Mouse (Mus musculus) urinary bladder, adult 18-20 months (tissue): ENCODE data around the gene Tnrc18.

ENCODE experiments used
- DNase-seq, 2 experiments: peaks; one replicate each; pipeline ENCODE4 v3.0.0; 2022; ENCODE audit warnings: low spot score in 2 of 2, mixed read lengths in 2 of 2

The Tnrc18 gene

DNA sequence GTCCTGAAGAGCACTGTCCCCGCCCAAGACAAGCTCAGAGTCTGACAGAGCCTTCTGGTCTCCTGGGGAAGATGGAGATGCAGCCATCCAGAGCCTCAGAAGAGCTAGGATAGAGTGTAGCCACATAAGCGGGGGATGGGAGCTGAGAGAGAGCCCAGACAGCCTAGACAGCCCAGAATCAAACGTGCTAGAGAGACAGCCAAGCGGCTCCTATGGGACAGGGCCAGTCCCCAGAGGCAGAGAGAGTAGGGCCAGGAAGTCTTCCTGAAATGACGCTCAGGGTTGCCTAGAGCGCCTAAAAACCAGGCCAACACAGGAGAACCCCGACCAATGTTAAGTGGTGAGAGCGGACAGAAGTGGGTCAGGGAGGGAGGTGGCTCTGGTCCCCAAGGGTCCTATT is 39.3 kb downstream of the Tnrc18 start:
- no peak for DNase-seq

DNA sequence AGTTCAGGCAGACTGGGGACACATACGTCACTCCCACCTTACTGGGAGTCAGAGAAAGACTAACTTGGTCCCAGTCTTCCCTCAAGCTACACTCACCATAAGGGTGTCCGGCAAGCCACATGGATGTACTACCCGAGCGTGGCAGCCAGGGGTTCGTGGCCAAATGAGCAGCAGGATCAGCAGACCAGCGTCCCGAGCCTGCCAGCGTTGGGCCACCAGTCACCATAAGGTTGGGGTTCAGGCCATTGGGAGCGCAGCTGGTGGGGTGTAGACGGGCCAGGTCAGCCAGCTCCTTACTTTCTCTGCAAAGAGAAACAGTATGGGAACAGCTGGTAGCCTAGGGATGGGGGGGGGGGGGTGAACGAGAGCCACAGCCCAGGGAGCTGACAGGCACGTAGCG is 41.4 kb downstream of the Tnrc18 start:
- no peak for DNase-seq

DNA sequence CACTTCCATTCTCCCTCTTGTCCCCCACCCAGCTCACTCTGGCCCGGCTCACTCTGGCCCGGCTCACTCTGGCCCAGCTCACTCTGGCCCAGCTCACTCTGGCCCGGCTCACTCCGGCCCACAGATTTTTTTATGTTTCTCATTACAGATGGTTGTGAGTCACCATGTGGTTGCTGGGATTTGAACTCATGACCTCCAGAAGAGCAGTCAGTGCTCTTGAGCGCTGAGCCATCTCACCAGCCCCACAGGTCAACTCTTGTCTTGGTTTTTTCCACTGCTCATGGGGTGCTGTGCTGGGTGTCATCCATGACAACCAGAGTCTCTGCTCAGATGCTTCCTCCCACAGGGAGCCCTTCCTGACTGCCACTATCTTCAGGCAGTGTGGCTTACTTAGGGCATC is 42.7 kb downstream of the Tnrc18 start:
- no peak for DNase-seq

DNA sequence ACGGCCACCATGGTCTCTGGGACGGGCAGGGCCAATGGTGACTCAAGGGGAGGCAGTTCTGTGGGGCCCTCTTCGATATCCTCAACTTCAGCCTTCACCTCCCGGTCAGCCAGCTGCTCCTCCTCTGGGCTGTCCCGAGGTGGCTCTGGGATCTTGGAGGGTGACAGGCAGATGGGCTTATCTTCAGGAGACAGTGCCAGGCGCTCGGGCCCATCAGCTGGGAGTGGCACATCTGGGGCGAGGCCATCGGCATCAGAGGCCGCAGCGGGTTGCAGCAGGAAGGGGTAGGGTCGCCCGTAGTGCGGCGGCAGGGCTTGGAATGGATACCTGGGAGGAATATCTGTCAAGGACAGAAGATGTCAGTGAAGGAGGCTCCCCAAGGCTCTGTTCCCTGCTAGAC is 45.5 kb downstream of the Tnrc18 start:
- DNase-seq: no peak

DNA sequence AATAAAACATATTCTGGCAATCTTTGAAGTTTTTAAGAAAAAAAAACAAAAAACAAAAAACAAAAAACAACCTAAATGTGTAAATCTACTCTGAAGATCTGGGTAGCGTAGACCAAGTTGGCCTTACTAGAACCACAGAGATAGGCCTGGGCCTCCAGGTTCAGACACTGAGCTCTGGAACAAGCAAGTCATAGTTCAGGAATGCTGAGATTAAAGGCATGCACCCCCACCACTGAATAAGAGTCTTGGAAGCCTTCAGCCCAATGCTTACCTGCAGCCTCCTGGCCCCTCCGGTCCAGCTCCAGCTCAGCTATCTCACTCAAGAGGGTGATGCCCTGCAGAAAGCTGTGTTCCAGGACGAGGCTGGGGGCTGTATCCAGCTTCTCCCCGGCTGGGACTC is 46.4 kb downstream of the Tnrc18 start:
- DNase-seq: no peak

DNA sequence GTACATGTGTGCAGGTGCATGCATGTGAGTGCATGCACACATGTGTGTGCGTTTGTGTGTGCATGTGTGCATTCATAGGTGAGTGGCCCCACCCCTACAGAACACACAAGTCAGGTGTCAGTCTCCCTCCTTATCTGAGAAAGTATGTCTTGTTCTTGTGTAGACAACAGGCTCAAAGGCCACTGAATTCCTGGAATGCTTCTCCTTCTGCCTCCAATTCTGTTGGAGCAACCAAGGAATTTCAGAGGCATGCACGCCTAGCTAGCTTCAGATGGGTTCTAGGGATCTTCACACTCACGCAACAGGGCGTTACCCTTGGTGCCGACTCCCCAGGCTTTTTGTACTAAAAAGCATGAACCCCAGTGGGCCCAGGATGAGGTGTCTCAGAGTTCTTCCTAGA is 47.8 kb downstream of the Tnrc18 start:
- DNase-seq: no peak

DNA sequence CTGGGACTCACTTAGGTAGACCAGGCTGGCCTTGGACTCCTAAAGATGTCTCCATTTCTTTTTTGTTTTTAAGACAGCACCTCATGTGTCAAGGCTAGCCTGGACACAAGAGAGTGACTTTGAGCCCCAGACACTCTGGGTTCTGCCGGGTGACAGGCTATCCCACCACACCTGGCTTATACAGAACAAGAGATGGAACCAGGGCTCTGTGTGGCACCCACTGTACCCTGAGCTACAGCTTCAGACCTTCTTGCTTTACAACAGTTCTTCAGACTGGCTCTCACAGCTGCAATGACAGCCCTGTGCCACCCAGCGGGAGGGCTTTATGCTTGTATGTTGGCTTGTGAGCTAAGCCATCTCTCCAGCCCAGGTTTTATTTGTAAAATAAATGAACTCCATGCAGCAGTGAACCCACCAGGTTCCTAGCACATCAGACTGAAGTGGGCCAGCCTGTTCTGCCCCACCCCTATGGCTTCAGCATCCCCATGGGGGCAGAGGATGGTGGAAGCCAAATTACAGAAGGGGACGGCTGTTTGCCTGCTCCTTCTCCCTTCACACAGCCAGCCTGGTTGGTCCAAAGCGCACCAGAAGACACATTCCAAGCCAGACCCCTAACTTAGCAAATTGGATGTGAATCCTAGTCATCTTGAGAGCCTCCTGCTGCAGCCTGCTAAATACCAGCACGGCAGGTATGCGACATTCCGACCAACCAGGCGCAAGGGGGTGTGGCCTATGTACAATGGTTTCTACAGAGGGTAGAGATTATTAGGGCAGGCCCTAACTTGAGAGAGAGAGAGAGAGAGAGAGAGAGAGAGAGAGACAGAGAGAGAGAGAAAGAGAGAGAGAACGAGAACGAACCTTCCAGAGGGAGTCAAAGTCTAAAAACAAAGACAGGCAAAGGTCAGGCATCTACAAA is 48.9 kb downstream of the Tnrc18 start:
- no peak for DNase-seq

DNA sequence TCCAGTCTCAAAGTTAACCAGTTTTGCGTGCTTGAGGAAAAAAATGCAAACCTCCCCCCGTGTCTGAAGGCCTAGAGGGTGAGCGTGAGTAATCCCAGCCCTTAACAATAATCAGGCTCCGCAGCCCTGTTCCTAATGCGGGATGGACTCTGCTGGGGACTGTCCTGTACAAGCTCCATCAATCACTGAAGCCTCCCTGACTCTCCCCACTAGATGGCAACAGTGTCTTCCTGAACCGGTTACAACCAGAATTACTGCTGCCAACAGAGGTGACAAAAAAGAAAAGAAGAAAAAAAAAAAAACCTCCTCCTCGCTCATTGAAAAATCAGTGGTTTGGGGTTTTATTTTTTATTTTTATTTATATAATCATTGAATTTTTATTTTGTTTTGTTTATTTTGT is 49.5 kb downstream of the Tnrc18 start:
- DNase-seq: peak in 1 of 2 experiments; percentile 50

DNA sequence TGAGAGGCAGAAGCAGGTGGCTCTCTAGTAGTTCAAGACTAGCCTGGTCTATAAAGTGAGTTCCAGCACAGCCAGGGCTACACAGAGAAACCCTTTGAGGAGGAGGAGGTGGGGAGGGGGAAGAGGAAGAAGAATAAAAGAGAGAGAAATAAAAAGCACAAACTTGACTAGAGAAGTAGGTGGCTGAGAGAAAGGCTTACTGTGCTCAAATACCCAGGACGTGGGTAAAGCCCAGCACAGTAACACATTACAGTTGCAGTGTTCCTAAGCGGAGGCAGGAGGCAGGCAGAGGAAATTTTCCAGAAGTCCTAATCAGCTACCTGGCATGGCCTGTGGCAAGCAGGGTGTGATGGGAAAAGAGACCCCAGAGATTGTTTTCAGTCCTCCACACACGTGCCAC is 50.8 kb downstream of the Tnrc18 start:
- DNase-seq: no peak

DNA sequence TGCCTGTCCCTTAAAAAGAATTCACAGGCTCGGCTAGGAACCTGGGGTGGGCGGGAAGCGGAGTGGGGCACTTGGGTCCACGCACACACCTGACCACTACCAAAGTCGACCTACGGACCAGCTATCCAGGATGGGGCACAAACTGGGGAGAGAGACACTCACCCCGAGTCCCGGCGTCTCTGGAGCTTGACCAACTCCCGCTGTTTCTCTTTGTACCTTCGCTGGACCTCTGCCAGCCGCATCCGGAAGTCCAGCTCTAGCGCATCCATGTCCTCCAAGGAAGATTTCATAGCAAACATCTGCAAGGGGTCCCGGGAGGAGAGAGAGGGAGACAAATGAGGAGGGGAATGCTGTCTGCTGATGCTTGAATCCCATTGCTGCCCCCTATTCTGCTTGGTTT is 52.6 kb downstream of the Tnrc18 start:
- DNase-seq: no peak

DNA sequence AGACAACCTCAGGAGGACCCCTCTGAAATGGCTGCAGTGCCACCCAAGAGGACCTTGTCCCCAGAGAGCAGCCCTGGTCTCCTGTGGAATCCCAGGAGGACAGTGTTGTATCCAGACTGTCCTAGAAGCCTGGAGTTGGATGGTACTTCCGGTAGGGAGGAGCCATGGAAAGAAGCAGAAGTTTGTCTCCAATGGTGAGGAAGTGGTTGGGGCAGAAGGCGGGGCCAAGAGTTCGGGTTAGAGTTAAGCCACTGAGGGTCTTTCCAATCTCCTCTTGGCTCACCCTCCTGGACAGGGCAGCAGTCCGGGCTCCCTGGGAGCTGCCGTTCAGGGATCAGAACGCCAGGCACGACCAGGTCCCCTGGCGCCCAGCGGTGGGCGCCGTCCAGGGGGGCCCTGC is 53.2 kb downstream of the Tnrc18 start:
- no peak for DNase-seq

DNA sequence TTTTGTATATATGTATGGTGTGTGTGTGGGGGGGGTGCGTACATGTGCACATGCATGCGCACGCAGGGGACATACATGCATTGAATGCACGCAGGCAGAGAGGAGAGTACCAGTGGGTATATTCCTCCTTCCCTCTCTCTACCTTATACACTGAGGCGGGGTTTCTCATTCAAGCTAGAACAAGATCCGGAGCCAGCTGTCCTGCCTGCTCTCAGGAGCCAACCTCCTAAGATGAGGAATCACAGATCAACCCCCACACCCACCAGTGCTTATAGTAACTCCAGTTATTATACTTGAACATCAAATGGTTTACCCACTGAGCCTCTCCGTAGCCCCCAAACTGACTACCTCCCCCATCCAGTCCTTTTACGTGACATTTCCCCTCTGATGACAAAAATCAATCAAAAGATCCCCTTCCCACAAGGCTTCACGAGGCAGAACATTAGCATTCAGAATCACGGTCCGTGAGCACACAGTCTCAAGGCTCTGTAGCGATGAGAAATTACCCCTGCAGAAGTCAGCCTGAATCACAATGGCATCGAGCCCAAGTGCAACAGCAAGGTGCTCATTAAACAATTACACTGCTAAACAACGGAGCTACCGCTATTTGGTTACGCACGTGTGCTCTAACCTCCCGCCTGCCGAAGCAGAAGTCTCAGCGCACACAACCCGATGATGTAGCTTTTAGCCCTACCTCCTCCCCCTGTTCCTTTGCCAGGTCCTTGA is 55.2 kb downstream of the Tnrc18 start:
- no peak for DNase-seq

DNA sequence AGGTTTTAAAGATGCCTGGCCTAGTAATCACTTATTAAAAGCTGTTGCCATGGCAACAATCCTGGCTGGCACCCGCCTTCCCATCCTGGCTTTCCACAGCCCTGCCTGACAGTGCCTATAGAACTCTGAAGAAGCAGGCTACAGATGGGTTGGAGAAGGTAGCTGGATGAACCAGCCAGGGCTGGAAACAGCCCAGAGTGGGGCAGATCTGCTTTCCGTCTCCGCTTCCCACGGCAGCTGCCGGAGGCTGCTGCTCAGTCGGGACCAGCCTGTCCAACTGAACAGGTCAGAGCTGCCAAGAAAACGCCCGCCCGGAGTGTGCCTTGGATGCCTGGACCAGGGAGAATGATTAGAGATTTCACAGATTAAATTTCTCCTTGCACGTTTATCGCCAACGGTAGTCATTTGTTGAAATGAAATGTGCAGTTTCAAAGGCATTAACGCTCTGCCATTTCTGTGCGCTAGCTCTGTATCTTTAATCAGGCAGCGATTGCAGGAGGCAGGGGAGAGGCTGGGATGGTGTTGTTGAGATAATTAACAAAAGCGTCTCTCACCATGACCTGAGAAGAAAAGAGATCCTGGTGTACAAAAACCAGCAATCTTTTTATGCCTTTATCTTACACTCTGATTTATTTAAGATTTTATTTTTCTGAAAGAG is 56.0 kb downstream of the Tnrc18 start:
- no peak for DNase-seq

DNA sequence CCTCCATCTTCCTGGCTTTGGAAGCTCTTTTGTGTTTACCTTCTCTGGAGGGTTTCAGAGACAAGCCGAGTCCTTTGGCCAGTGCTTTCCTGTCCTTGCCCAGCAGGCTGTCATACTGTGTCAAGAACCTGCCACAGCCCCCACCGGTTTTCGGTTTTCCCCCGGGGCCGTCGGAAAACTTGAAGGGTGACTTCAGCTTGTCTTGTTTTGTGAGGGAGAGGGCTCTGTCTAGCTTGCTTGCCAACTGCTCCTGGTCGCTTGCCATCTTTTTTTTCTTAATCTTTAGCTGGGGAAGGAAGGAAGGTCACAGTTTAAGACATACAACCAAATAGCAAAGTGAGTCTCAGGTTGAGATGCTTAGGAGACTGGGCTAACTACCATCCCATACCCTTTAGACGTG is 57.7 kb downstream of the Tnrc18 start:
- DNase-seq: no peak

DNA sequence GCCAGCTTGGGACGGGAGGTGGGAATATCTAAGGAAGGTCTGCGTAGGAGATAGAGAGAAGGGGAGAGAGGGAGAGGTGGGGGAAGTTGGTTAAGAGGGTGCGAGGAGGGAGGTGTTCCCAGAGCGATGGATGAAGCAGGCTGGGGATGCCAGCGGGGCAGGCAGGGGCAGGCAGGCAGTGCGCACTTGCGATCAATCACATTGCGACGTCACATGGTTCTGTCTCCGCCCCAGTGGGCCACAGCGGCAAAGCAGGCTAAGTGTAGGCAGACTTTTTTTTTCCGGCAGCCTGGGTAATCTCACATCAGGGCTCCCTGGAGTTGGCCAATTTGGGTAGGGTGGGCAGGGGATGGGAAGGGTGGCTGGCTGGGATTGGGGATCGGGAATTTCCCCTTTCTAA is 65.2 kb downstream of the Tnrc18 start:
- DNase-seq: no peak

DNA sequence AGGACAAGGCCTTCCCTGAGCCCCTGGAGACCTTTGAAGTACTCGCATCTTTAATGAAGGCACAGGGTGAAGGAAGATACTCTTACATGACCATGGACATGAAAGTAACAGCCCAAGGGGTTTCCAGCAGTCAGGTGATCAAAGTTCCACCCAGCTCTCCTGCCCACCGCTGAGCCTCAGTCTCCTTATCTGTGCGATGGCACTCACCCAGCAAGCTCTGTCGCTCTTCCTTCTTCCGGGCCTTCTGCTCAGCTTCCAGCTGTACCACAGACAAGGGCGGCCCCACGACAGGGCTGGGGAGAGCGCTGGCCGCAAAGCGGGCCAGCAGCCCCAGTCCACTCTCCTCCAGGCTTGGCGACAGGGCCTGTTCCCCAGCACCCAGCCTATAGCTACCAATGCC is 67.3 kb downstream of the Tnrc18 start:
- DNase-seq: no peak

DNA sequence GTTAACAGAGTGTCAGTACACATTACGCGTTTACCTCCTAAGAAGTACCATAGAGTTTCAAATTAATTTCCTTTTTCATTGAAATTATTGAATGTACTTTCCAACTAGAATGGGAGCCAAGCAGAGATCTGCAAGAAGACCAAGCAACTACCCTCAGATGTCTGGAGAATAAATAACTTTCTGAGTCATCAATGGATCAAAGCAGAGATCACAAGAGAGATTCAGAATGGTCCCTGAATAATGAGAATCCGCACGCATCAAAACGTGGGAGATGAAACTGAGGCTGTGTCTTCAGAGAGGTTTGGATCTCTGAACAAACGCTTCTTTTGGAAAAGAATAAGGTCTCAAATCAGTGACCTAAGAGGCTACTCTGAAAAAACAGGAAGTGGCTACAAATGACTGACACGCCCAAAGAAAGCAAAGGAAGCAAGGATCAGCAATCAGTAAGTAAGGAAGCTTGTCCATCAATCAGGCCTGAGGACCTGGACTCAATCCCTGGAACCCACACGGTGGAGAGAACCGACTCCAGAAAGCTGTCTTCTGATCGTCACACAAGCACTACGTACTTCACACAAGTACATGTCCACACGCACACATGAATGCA is 70.3 kb downstream of the Tnrc18 start:
- DNase-seq: no peak

DNA sequence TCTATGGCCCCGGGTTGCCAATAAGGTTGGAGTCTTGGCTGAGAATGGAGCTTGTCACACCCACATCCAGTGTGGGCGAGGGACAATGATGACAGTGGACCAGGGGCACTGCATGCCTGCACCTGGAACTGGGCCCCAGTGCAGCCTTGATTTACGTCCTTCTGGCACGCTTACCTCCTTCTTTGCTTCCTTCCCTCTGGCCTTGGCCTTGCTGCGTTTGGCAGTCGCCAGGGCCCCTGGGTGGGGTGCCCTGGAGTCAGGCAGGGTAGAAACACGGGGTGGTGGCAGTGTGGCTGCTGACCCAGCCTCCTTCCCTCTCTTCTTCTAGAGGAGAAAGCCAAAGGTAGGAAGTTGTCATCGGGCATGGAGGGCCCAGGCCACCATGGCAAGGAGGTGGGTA is 77.5 kb downstream of the Tnrc18 start:
- DNase-seq: no peak

DNA sequence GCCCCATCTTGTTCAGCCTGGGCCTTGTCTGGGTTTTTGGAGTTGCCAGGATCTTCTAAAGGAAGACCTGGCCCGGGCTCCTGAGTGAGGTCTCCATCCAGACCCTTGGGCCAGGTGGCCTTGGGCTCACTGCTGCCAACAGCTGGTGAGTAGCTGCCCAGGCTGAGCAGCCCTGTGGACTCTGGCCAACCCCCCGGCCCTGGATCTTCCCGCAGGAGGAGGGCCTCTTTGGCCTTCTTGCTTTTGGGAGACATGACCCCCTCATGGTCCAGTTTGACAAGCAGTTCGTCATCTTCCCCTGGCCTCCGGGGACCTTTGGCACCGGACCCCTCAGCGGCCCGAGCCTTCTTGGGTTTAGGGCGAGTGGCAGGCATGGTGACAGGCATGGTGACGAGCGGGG is 85.5 kb downstream of the Tnrc18 start:
- DNase-seq: no peak

DNA sequence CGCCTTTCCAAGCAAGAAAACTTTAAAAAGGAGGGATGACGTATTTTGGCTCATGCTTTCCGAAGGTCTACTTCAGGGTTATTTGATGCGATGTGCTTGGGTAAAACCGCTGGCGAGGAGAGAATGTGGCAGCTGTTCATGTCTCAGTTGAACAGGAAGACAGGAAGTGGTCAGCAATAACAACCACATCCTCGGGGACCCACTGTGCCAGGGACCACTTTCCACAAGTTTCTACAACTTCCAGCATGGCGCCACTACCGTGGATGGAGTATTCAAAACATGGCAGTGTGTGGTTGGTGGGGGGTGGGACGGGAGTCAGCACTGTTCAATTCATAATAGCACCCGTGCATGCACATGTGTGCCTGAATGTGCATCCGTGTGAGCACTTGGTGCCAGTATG is 87.2 kb downstream of the Tnrc18 start:
- DNase-seq: no peak

DNA sequence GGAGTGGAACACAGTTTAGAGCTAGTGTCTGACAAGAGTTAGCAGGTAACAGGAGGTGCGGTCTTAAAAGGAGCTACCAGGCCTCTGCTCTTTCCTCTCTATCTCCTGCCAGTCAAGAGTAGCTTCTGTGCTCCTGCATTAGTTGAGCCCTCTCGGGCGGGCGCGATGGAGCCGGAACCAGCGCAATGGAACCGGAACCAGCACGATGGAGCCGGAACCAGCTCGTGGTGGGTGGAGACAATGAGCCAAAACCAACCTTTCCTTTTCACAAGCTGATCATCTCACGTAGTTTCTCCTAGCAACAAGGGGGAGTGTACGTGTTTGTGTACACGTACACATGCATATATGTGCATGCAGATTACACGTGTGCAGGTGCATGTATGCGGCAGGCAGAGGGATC is 89.2 kb downstream of the Tnrc18 start:
- DNase-seq: no peak

DNA sequence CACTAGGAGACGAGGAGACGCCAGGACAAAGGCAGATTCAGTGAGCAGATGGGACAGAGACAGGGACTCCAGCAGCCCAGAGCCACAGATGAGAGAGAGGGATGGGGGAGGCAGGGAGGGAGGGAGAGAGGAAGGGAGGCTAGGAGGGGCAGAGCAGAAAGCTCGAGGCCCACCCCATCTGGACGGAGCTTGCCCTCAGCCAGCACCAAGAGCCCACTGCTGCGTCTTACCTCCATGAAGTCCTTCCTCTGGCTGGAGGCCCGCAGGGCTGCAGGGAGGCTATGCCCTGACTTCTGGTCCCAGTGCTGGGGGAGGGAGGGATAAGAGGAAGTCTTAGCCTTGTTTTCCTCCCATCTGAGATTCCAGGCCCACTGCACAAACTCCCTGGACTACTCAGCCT is 90.7 kb downstream of the Tnrc18 start:
- DNase-seq: no peak
